Mouse (Mus musculus) E14TG2a.4 (cell line): ENCODE measurements around the gene Igsf10.

Experiments
- CTCF ChIP-seq: conservative IDR thresholded peaks from 2 replicates; pipeline ENCODE4 v1.5.1; 2014; ENCODE audit warnings: low read length
- NANOG ChIP-seq: IDR thresholded peaks from 2 replicates; pipeline ENCODE4 v1.6.1; 2014; ENCODE audit warnings: borderline replicate concordance, low read length, mixed read lengths
- POU5F1 ChIP-seq: IDR thresholded peaks from 2 replicates; pipeline ENCODE4 v1.6.1; 2014; ENCODE audit warnings: low read length, borderline replicate concordance

DNA sequence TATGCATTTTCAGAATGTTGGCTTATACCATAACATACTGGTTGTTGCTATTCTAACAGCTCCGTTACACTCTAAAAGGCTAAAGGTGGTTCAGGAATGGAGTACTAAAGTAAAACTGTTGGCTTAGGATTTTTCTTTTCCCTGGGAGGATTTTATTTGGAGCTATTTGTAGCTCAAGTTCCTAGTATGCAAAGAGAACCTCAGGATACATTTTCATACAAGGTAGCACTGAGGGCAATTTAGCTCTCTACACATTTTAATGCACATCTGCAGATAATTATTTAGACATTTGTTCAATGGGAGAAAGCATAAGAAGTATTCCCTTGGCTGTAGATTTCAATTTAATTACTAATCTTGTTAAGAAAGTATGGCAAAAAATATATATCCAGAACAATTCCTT is 17.7 kb upstream of the Igsf10 start:
- TF ChIP-seq CTCF, result no peak
- no peak for TF ChIP-seq POU5F1
- no peak for TF ChIP-seq NANOG
